Mouse (Mus musculus): ENCODE data around the gene Lepr.

Lepr gene

DNA sequence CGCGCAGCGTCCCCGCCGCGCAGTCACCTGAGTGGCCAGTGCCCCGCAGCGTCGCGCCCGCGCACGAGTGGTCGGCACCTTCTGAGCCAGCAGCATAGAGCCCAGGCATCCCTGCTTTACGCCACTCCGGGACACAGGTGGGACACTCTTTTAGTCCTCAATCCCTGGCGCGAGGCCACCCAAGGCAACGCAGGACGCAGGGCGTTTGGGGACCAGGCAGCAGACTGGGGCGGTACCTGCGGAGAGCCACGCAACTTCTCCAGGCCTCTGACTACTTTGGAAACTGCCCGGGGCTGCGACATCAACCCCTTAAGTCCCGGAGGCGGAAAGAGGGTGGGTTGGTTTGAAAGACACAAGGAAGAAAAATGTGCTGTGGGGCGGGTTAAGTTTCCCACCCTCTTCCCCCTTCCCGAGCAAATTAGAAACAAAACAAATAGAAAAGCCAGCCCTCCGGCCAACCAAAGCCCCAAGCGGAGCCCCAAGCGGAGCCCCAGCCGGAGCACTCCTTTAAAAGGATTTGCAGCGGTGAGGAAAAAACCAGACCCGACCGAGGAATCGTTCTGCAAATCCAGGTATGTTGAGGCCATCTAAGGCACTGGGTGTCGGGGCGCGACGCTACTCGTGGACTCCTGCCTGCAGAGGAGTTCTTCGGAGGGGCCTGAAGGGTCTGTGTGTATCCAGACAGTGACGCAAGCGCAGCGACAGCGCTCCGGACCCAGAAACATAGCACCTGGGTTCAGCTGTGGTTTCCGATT, at the start of gene Lepr:
Gene Lepr, plus strand, starts transcription at position 38 of the 755 bp plus-strand sequence.
- DNase-seq = peak; percentile 62

DNA sequence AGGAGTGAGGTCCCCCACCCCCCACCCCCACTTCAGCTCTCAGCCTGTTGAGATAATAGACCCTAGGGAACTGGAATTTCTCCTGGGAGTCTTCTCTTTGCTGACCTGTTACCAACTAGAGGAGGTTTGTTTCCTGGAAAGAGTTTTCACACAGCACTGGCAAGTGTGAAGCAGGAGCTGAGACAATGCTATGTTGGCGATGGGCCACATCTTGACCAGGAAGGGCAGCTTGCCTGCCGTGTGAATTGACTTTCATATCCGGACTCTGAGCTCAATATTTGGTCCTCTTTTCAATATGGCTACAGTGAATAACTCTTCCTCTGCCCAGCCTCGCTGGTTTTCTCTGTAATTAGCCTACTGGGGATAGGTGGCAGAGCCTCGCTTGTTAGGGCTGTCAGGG, 48.0 kb upstream of the Lepr start:
- DNase-seq = no peak

DNA sequence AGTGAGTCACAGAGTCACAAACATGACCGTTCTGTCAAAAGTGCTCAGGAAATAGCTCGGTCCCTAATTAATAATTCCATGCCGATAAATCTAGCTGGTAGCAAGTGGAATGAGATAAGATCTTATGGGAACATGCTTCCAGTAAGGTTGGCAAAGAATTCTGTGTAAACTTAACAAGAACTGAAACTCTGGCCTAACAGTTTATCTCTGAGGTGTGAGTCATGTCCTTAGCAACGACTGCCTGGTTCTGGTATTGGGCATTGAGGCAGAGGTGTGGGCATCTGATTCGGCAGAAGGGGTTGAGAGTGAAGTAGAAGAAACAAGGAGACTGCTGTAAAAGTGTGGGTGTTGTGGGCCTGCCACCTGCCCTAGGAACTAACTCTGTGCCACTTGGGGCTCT, 47.4 kb upstream of the Lepr start:
- DNase-seq = no peak

GRCm38 (mm10) chr4:101674790-101675189, 42.4 kb upstream of the Lepr start:
- no peak for DNase-seq

DNA sequence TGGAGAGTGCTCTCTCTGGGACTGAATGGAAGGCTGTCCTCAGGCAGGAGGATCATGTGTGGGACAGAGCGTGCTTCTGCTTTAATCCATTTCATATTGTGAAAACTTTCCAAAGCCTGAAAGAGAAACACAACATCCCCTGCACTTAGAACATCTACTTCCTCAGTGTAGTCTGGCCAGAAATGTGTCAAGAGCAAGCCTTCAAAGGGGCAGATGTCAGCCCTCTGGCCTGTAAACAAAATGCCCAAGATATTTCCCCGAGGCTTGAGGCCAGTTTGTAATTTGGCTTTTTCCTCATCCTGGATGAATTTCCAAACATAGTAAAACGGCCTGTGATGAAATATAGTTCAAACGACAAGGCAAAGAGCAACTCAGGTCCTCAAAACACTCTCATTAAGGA, 41.5 kb upstream of the Lepr start:
- no peak for DNase-seq

GRCm38 (mm10) chr4:101682620-101683019, 34.6 kb upstream of the Lepr start:
- DNase-seq = no peak

DNA sequence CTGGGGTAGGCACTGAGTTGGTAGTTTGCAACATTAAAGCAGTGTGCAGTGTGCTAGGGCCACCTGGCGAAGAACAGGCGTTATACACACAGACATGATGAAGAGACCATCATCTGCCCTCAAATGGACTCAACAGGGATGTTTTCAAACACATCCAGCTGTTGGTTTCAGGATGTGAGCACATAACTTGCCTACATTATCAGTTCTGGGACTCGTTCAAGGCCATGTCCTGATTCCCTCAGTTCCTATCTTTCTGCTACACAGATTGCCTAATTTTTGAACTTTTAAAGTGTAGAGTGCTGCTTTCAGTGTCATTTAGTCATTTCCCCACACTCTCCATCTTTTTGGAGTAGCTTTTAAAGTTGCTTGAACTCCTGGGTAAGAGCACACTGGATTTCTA, 34.1 kb upstream of the Lepr start:
- no peak for DNase-seq

- DNase-seq = no peak
These were observed 32.4 kb upstream of the Lepr start for GRCm38 (mm10) chr4:101684821-101685220.

DNA sequence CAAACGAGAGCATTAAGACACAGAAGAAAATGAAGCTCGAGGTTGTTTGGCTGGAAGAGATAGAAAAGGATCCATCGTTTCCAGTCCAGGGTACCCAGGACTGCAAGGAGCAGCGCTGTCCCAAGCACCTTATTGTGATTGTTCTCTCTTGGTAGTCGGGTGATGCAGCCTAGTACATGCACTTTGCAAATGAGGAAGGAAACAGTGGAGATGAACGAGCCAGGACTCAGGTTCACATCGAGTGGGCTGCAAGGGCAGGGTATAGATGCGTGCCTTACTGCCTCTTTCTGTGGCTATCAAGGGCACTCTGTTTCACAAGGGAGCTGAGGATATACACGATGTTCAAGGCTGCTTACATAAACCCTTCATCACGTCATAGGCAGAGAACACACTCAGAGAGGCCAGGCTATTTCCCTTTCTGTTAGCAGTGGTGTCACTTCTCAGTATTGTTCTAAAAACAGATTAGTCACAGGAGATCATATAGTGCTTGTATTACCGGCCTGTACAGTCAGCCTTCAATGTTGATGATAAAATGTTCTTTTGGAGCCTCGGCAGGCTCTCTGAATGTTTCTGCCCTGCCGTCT, 30.9 kb upstream of the Lepr start:
- DNase-seq = no peak

DNA sequence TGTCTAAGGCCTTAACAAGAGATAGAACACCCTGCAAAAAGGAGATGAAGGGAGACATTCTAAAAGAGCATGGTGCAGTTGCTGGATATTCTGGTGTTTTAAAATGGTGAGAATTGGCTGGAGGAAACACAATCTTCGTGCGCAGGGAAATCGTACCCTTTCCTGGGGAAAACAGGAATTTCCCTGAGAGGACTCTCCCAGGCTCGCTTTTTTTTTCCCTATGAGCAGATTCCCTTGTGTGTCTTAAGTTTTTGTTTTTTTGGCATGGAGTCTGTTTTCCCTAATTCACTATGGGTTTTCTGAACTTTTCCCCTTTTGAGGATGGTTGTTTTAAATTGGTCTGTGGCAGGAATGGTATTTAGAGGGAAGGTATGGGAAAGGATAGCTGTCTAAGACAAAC, 28.0 kb upstream of the Lepr start:
- no peak for DNase-seq

- no peak for DNase-seq
These were observed 27.6 kb upstream of the Lepr start for GRCm38 (mm10) chr4:101689645-101690044.

DNA sequence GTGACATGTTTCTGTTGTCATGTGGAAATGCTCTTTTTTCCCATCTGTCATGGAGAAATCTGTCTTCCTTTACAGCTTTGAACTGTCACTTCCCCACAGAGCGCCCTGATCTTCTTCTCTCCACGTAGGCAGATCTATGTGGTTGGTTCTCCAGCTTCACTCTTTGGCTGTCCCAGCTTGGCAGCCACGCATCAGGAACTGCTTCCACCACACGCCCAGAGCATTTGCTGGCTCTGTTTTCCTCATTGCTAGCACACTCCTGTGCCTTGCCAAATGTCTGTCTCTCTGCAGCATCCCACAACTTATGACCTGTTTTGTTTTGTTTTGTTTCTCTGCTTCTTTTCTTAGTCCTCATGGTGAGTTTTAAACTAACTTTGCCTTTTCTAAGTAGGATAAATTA, 24.3 kb upstream of the Lepr start:
- DNase-seq = no peak

GRCm38 (mm10) chr4:101694529-101694928, 22.7 kb upstream of the Lepr start:
- no peak for DNase-seq

GRCm38 (mm10) chr4:101697236-101697635, 20.0 kb upstream of the Lepr start:
- DNase-seq = no peak

DNA sequence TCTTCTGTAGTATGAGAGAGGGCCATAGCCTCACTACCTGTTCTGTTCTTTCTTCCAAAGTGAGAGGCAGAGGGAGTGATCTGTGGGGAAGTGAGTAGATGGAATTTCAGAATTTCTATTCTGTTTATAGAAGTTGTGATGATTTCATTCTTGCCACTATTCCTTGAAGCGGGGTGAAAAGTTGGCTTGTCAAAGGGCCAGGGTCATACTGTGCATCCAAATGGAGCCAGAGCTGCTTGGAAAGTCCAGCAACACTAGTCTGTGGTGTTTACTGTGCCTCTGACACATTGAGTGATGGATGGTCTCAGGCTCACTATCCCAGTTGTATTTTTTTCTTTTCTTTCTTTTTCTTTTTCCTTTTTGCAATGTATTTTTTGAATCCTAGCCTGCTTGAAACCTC, 17.8 kb upstream of the Lepr start:
- DNase-seq = no peak

GRCm38 (mm10) chr4:101700892-101701640, 16.1 kb upstream of the Lepr start:
- no peak for DNase-seq

GRCm38 (mm10) chr4:101705325-101705724, 11.9 kb upstream of the Lepr start:
- DNase-seq = no peak

- DNase-seq = peak; percentile 78
These were observed 10.0 kb upstream of the Lepr start for GRCm38 (mm10) chr4:101707234-101707633.

DNA sequence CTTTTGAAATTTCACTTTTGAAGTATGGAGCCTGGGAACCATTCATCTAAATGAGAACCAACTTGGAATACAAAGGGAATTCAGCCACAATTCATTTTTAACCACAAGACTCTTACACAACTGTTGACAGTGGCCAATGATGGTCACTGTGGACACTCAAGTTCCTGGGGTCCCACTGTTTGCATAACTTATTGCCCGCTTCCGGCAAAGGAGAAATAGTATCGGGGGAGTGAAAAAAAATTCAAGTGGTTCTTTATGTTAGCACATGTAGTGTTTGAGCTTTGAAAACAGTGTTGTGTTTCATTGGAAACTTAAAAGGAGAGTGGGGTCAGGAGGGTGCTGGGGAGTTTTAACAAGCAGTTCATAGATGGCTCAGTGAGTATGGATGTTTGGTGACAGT, 9.3 kb upstream of the Lepr start:
- peak; percentile 58 for DNase-seq

GRCm38 (mm10) chr4:101710361-101710760, 6.8 kb upstream of the Lepr start:
- DNase-seq = no peak

- DNase-seq = no peak
These were observed 6.1 kb upstream of the Lepr start for GRCm38 (mm10) chr4:101711100-101711499.

DNA sequence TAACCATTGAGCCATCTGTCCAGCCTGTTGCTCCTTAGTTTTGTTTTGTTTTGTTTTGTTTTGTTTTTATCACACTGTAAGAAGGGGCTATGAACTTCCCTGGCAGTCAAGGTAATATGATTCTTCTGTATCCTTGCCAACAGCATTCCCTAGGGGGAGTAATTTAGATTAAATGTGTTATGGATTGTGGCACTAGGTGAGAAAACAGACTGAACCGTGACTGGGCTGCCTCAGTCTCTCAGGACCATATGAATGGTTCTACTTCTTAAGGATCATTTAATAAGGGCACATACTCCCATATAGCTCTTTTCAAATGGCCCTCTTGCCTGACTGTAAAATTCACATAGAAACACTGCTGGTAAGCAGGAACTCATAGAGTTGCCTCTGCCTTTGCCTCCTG, 4.6 kb upstream of the Lepr start:
- DNase-seq = no peak

GRCm38 (mm10) chr4:101715302-101715701, 1.9 kb upstream of the Lepr start:
- no peak for DNase-seq

DNA sequence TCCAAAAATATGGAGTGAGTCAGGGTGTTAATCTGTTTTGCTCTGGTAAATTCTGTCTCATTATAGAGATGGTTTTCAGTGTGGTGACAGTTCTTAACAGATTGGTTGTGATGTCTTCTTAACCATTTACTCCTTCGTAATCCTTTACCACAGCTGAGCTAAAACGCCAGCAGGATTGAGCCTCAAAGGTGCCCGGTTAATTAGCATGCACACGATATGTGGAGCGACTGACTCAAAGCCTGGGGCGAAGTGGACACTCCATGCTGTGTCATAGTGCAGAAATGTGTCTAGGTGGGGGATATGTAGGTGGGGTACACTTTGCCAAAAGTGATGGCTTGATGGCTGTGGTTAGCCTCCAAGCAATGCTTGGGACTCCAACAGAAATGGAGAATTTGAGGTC, 1.4 kb upstream of the Lepr start:
- no peak for DNase-seq
